Mouse (Mus musculus) limb, embryonic 13.5 days (tissue): Measurements from ENCODE around the gene Olfr578. TPM values are rescaled to one million over a fixed set of nuclear protein-coding genes. Genes with fewer than 3 reads are reported as not detected.

Experiments used
- ATAC-seq: fragments of 200-750 bp; cut with Nextera tagmentation; 2 replicates; pipeline ENCODE4 v1.8.0; 2017; ENCODE audit warnings: low read depth, moderate number of reproducible peaks, moderate TSS enrichment; ENCODE audit not compliant: low FRiP score
- H3K27ac ChIP-seq: fragments of 300-500 bp; sonication (generic); 2 replicates; pipeline ENCODE4 v1.5.1; 2015; ENCODE audit warnings: inconsistent platforms, mild to moderate bottlenecking, moderate library complexity
- H3K27me3 ChIP-seq: fragments of 300-500 bp; sonication (generic); 2 replicates; pipeline ENCODE4 v1.6.1; 2015; ENCODE audit warnings: mild to moderate bottlenecking, inconsistent platforms
- H3K36me3 ChIP-seq: fragments of 300-500 bp; sonication (generic); 2 replicates; pipeline ENCODE4 v1.6.1; 2015; ENCODE audit warnings: inconsistent platforms, mild to moderate bottlenecking, moderate library complexity
- H3K4me1 ChIP-seq: fragments of 300-500 bp; sonication (generic); 2 replicates; pipeline ENCODE4 v1.6.1; 2015; ENCODE audit warnings: inconsistent platforms
- H3K4me2 ChIP-seq: fragments of 300-500 bp; sonication (generic); replicated peaks from 2 replicates; pipeline ENCODE4 v1.6.1; 2015; ENCODE audit warnings: inconsistent platforms, mild to moderate bottlenecking, moderate library complexity
- H3K4me3 ChIP-seq: fragments of 300-500 bp; sonication (generic); 2 replicates; pipeline ENCODE4 v1.5.1; 2015; ENCODE audit warnings: moderate library complexity, mild to moderate bottlenecking, inconsistent platforms
- H3K9ac ChIP-seq: fragments of 300-500 bp; sonication (generic); 2 replicates; pipeline ENCODE4 v1.6.1; 2015; ENCODE audit warnings: mild to moderate bottlenecking, inconsistent platforms
- H3K9me3 ChIP-seq: fragments of 300-500 bp; sonication (generic); 2 replicates; pipeline ENCODE4 v1.6.1; 2016; ENCODE audit warnings: inconsistent platforms
- WGBS: fragments of 180-500 bp; shearing (Covaris S2); methylation state at CpG from one replicate; pipeline ENCODE4 v1.1.7; 2015; 5-methylcytosine and 5-hydroxymethylcytosine counted together
- polyA plus RNA-seq: library from polyadenylated mRNA; unstranded; fragments of >200 nt; fragmentation: Nextera tagmentation; extraction: Ambion mirVana; gene quantifications from 2 replicates; pipeline ENCODE4 v1.2.1, GENCODE M21; 2015

The Olfr578 gene
- polyA plus RNA-seq = not detected in 2 replicates

- H3K4me1 ChIP-seq = no peaks in the 10 kb centered on the region
- no peak within 1 kb of the TSS for H3K27ac ChIP-seq
- no peak within 1 kb of the TSS for H3K4me3 ChIP-seq
- no peak for ATAC-seq
- no peak within 1 kb of the TSS for H3K4me2 ChIP-seq
- H3K27me3 ChIP-seq = no peaks in the 10 kb centered on the region
- H3K9ac ChIP-seq = no peak within 1 kb of the TSS
- no peaks in the 10 kb centered on the region for H3K36me3 ChIP-seq
- H3K9me3 ChIP-seq = no peaks in the 10 kb centered on the region
- WGBS = 76% methylated on average over 3 of the region's 3 CpGs
These were observed at the start of gene Olfr578 for GRCm38 (mm10) chr7:102989224-102989623. Gene Olfr578, minus strand, starts transcription at chr7:102989324.

- H3K36me3 ChIP-seq = no peaks in the 10 kb centered on the region
- no peaks in the 10 kb centered on the region for H3K9me3 ChIP-seq
- H3K4me1 ChIP-seq = no peaks in the 10 kb centered on the region
- no peak within 1 kb of the TSS for H3K4me2 ChIP-seq
- no peak within 1 kb of the TSS for H3K9ac ChIP-seq
- H3K27me3 ChIP-seq = no peaks in the 10 kb centered on the region
- ATAC-seq = no peak
- no peak within 1 kb of the TSS for H3K4me3 ChIP-seq
- no peak within 1 kb of the TSS for H3K27ac ChIP-seq
These were observed 48.6 kb upstream of the Olfr578 start, which contains the start of gene Olfr582 for GRCm38 (mm10) chr7:103037724-103038123. Gene Olfr582, plus strand, starts transcription at chr7:103038024.

GRCm38 (mm10) chr7:102975843-102976242 is 13.3 kb downstream of the Olfr578 start, which contains the start of gene Olfr577:
Gene Olfr577, minus strand, starts transcription at chr7:102975943.
- 79% methylated on average over 2 of the region's 2 CpGs for WGBS
- H3K4me3 ChIP-seq = no peak within 1 kb of the TSS
- H3K4me1 ChIP-seq = no peaks in the 10 kb centered on the region
- no peak within 1 kb of the TSS for H3K4me2 ChIP-seq
- 0 out of 2 replicates have a peak, but pooled peaks cover 3% of the 10 kb centered on the region for H3K9me3 ChIP-seq
- H3K27ac ChIP-seq = no peak within 1 kb of the TSS
- no peaks in the 10 kb centered on the region for H3K36me3 ChIP-seq
- H3K9ac ChIP-seq = no peak within 1 kb of the TSS
- ATAC-seq = no peak
- no peaks in the 10 kb centered on the region for H3K27me3 ChIP-seq

DNA sequence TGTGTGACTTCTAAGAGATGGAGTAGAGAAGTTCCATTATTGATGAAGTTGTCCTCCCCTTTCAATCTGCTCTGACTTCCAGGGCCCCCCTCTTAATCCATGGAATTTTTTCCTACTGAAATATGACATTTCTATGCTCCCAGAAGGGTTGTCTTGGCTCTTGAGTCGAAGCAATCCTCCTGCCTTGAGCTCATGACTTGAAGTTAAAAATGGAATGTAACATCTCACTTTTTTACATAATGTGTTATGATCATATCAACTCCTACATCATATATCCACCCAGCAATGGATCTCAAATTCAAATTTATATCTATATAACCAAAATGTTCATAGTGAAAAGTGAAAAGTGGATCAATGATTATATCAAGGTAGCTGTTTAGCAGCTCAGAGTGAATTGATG is 14.7 kb downstream of the Olfr578 start:
- no peak overlapping the region for H3K4me3 ChIP-seq
- 42% methylated on average over 1 of the region's 1 CpGs for WGBS
- H3K9ac ChIP-seq = no peak overlapping the region

GRCm38 (mm10) chr7:102962360-102962759 is 26.8 kb downstream of the Olfr578 start, which contains the start of gene Olfr576:
Gene Olfr576, plus strand, starts transcription at chr7:102962660.
- Histone ChIP-seq H3K4me3 (no peak within 1 kb of the TSS), H3K4me2 (no peak within 1 kb of the TSS), H3K36me3 (no peaks in the 10 kb centered on the region), H3K27me3 (no peaks in the 10 kb centered on the region), H3K9me3 (no peaks in the 10 kb centered on the region), H3K4me1 (no peaks in the 10 kb centered on the region), H3K9ac (no peak within 1 kb of the TSS), H3K27ac (no peak within 1 kb of the TSS)
- WGBS = 55% methylated on average over 2 of the region's 2 CpGs
- ATAC-seq = no peak

More for the DNA sequence above, 14.7 kb downstream of the Olfr578 start:
- H3K9me3 ChIP-seq = 0 out of 2 replicates have a peak, but pooled peaks cover 3% of the 10 kb centered on the region
- H3K27me3 ChIP-seq = no peaks in the 10 kb centered on the region
- ATAC-seq = no peak
- no peaks in the 10 kb centered on the region for H3K4me1 ChIP-seq
- H3K4me2 ChIP-seq = no peak overlapping the region
- no peak overlapping the region for H3K27ac ChIP-seq
- no peaks in the 10 kb centered on the region for H3K36me3 ChIP-seq

GRCm38 (mm10) chr7:102958593-102958992 is 30.5 kb downstream of the Olfr578 start, which contains the start of gene Olfr575:
Gene Olfr575, minus strand, starts transcription at chr7:102958775.
- no peaks in the 10 kb centered on the region for H3K4me1 ChIP-seq
- no peak within 1 kb of the TSS for H3K4me3 ChIP-seq
- no peak within 1 kb of the TSS for H3K9ac ChIP-seq
- H3K27me3 ChIP-seq = no peaks in the 10 kb centered on the region
- no peaks in the 10 kb centered on the region for H3K9me3 ChIP-seq
- no peak within 1 kb of the TSS for H3K4me2 ChIP-seq
- ATAC-seq = no peak; the same call in 1 of the 2 replicates
- no peak within 1 kb of the TSS for H3K27ac ChIP-seq
- no peaks in the 10 kb centered on the region for H3K36me3 ChIP-seq
- WGBS = 70% methylated on average over 1 of the region's 1 CpGs

DNA sequence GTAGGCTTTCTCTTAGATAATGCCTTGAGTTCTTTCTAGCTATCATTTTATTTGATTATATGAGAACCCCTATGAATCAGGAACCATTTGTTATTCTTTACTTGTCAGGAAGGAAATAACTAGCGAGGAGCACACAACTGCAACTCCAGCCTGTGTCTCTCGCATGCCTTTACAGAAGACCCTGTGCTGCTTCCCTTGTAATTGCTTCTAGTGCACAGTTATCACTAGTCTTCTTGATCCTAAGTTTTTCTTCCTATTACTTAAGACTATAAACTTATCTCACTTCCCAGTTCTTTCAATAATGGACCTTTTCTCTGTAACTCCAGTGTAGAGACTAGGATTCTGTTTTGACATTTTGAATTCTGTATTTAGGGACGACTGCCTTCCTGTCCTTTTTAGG is 31.0 kb downstream of the Olfr578 start:
- Histone ChIP-seq H3K27ac (no peak overlapping the region), H3K4me2 (no peak overlapping the region), H3K36me3 (no peaks in the 10 kb centered on the region), H3K9me3 (no peaks in the 10 kb centered on the region), H3K27me3 (no peaks in the 10 kb centered on the region), H3K4me1 (no peaks in the 10 kb centered on the region), H3K4me3 (no peak overlapping the region), H3K9ac (no peak overlapping the region)
- WGBS = 73% methylated on average over 3 of the region's 3 CpGs
- no peak for ATAC-seq

DNA sequence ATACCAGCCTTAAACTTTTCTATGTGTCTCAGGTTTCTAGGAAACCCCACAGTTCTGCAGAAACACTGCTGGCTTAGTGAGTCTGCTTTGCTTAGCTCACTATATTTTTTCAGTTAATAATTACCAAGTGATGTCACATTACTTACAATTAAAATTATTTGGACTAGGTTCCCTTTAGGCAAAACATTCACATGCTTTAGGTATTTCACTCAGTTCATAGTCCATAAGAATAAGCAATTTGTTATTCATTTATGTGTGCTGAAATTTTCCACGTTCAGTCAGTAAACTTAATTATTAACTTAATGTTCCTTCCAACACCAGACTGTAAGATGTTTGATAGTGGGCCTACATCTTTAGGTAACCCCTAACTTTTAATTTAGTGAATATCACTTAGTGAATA is 38.4 kb downstream of the Olfr578 start:
- Histone ChIP-seq H3K9me3 (no peaks in the 10 kb centered on the region), H3K4me2 (no peak overlapping the region), H3K4me1 (no peaks in the 10 kb centered on the region), H3K36me3 (no peaks in the 10 kb centered on the region), H3K9ac (no peak overlapping the region), H3K4me3 (no peak overlapping the region), H3K27ac (no peak overlapping the region), H3K27me3 (no peaks in the 10 kb centered on the region)
- no peak for ATAC-seq
- WGBS = 49% methylated on average over 1 of the region's 1 CpGs

DNA sequence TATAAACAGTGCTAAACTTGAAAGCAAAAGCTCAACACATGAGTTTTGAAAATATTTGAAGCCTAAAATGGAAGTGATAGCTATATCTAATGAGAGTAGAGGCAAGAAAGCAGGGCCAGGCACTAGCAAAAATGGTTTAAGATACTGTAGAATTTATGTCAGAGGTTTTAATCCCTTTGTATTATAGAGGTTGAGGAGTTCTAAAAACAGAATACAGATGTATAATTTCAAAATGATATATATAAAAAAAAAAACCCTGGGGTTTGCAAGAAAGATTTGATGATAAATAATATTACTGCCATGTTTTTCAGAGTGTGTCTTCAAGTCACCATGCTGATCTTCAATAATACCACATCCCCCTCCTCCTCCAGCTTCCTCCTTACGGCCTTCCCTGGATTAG is 41.0 kb downstream of the Olfr578 start, which contains the start of gene Olfr574:
Gene Olfr574, plus strand, starts transcription at position 301 of the 400 bp plus-strand sequence.
- Histone ChIP-seq H3K4me1 (no peaks in the 10 kb centered on the region), H3K4me3 (no peak within 1 kb of the TSS), H3K9ac (no peak within 1 kb of the TSS), H3K4me2 (no peak within 1 kb of the TSS), H3K36me3 (no peaks in the 10 kb centered on the region), H3K27me3 (no peaks in the 10 kb centered on the region), H3K9me3 (no peaks in the 10 kb centered on the region), H3K27ac (no peak within 1 kb of the TSS)
- WGBS = 97% methylated on average over 1 of the region's 1 CpGs
- ATAC-seq = no peak

- H3K4me1 ChIP-seq = no peaks in the 10 kb centered on the region
- H3K27ac ChIP-seq = no peak overlapping the region
- H3K4me3 ChIP-seq = no peak overlapping the region
- no peaks in the 10 kb centered on the region for H3K9me3 ChIP-seq
- no peak for ATAC-seq
- H3K36me3 ChIP-seq = no peaks in the 10 kb centered on the region
- no peak overlapping the region for H3K4me2 ChIP-seq
- no peak overlapping the region for H3K9ac ChIP-seq
- WGBS = 79% methylated on average over 1 of the region's 1 CpGs
- no peaks in the 10 kb centered on the region for H3K27me3 ChIP-seq
These were observed 45.7 kb downstream of the Olfr578 start for GRCm38 (mm10) chr7:102943417-102943816.

- Histone ChIP-seq H3K4me1 (no peaks in the 10 kb centered on the region), H3K27ac (no peak within 1 kb of the TSS), H3K4me3 (no peak within 1 kb of the TSS), H3K36me3 (no peaks in the 10 kb centered on the region), H3K27me3 (no peaks in the 10 kb centered on the region), H3K4me2 (no peak within 1 kb of the TSS), H3K9ac (no peak within 1 kb of the TSS), H3K9me3 (no peaks in the 10 kb centered on the region)
- WGBS = 84% methylated on average over 2 of the region's 2 CpGs
- ATAC-seq = no peak
These were observed 46.6 kb downstream of the Olfr578 start, which contains the start of gene Olfr573-ps1 for GRCm38 (mm10) chr7:102942475-102942874. Gene Olfr573-ps1, minus strand, starts transcription at chr7:102942575.
